ENCODE assay signal across 26 mouse cellular contexts in the genomic region with DNA sequence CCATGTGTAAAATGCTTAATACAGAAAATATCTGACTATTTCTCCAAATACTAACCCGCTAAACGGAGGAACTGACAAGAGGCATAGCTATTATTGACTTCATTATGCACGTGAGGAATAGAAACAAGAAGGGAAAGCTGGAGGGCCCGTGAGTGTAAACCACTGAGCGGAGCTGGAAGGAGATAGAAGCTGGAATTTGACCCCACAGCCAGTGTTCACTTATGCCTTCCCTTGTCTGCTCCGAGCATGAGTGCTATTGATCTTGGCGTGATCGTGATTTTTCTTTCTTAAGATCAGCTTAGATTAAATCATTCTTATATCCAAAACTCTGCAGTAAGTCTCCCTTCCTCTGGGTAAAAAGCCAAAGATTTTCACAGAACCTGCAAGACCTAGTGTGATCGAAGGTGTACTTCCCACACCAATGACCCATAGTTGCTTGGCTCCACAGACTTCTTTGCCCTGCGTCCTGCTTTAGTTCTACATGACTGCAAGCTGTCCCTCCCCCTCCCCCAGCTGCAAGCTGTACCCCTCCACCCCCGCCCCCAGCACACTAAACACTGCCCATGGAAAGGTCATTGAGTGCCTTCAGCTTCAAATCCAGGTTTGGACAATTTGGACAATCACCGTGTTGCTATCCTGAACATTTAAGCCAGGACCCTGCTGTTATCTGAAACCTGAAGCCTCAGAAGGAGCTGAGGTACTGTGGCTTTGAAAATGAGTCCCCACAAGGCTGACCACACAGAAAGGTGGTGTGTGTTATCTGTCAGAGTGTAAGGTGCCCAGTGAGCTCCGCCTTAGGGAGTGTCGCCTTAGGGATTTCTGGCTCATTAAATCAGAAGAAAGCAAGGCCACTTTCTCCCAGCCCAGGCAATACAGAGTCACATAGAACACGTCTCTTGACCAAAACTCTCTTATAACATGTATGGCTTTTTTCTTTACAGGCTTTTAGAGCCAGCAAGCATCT. TPM values are rescaled to one million over a fixed set of nuclear protein-coding genes. Genes with fewer than 3 reads are reported as not detected.
DNase-seq lines count a peak whose midpoint lies in the region; ATAC-seq and TF ChIP-seq lines count a peak whose summit lies in the region.
"Had no signal": no experiment of that assay in that cellular context is flagged by ENCODE, and none has a peak within 500 bp of the region (broad histone marks: within the 10 kb centered on the region; RNA-seq: fewer than 3 reads in every experiment).

No protein-coding gene starts in this region.

- no peak for TF ChIP-seq CTCF in E14TG2a.4 (conservative IDR thresholded peaks at IDR 0.05; ENCODE audit: low read length)

- H3K9ac ChIP-seq in intestine, embryonic 15.5 days: no peak overlapping the region
- no peak overlapping the region for H3K9ac ChIP-seq in stomach, embryonic 14.5 days (replicated peaks; ENCODE audit: low read depth, low read length)
- H3K9ac ChIP-seq: embryonic facial prominence, embryonic 12.5 days; heart, embryonic 15.5 days; midbrain, embryonic 12.5 days; neural tube, embryonic 12.5 days had no signal

- peaks cover 65% of the 10 kb centered on the region for H3K4me1 ChIP-seq in E14TG2a.4 (replicated peaks; ENCODE audit: low read depth, low read length)
- H3K4me1 ChIP-seq in intestine, embryonic 15.5 days (replicated peaks): no peaks in the 10 kb centered on the region
- no peaks in the 10 kb centered on the region for H3K4me1 ChIP-seq in stomach, embryonic 14.5 days (ENCODE audit: control insufficient read depth, insufficient read depth, low read length)
- H3K4me1 ChIP-seq: heart, embryonic 15.5 days; neural tube, embryonic 12.5 days had no signal

- no peak overlapping the region for H3K27ac ChIP-seq in intestine, embryonic 15.5 days
- H3K27ac ChIP-seq in stomach, embryonic 14.5 days (ENCODE audit: low read length): no peak overlapping the region
- H3K27ac ChIP-seq: embryonic facial prominence, embryonic 12.5 days; heart, embryonic 15.5 days; hindbrain, postnatal 0 days; midbrain, embryonic 12.5 days; neural tube, embryonic 12.5 days had no signal

- no peaks in the 10 kb centered on the region for H3K27me3 ChIP-seq in E14TG2a.4 (ENCODE audit: insufficient read depth, low read length)
- no peaks in the 10 kb centered on the region for H3K27me3 ChIP-seq in intestine, embryonic 15.5 days (replicated peaks)
- no peaks in the 10 kb centered on the region for H3K27me3 ChIP-seq in stomach, embryonic 14.5 days (ENCODE audit: control insufficient read depth, insufficient read depth, low read length)
- H3K27me3 ChIP-seq: embryonic facial prominence, embryonic 12.5 days; heart, embryonic 15.5 days; neural tube, embryonic 12.5 days; Patski had no signal

- no peaks in the 10 kb centered on the region for H3K9me3 ChIP-seq in E14TG2a.4 (ENCODE audit: low read length)
- no peaks in the 10 kb centered on the region for H3K9me3 ChIP-seq in intestine, embryonic 15.5 days
- H3K9me3 ChIP-seq in stomach, embryonic 14.5 days (ENCODE audit: control insufficient read depth, low read depth, low read length): no peaks in the 10 kb centered on the region
- H3K9me3 ChIP-seq: embryonic facial prominence, embryonic 12.5 days; heart, embryonic 15.5 days; midbrain, embryonic 12.5 days; neural tube, embryonic 12.5 days had no signal

- ATAC-seq in intestine, embryonic 15.5 days: peak; percentile 80
- ATAC-seq in stomach, embryonic 14.5 days (ENCODE audit: insufficient number of reproducible peaks, insufficient read depth, low FRiP score, low read depth): peak; percentile 63; the same call in 1 of the 2 replicates
- ATAC-seq in inflammation-experienced regulatory T-cells, adult 6 months: no peak
- ATAC-seq: activated CD4-positive, CD25-positive, alpha-beta regulatory T cell, adult 4 months; forebrain, embryonic 14.5 days; hindbrain, postnatal 0 days; lung, postnatal 0 days; Patski had no signal

- WGBS in intestine, embryonic 15.5 days: 42% methylated on average over 15 of the region's 15 CpGs
- WGBS in stomach, embryonic 14.5 days: 36% methylated on average over 15 of the region's 15 CpGs

- peak; percentile 25 for DNase-seq in embryo, embryonic 10 days (ENCODE audit: low spot score)
- no peak for DNase-seq in thymus, adult 18-20 months
- DNase-seq in adrenal gland, adult 8-10 months: no peak
- DNase-seq: adrenal gland, postnatal 25 days; cerebellum, adult 11 months; cerebellum, postnatal 14 days; gastrocnemius, postnatal 14 days; kidney, postnatal 10 days; thymus, adult 2 months had no signal

- no peaks in the 10 kb centered on the region for H3K36me3 ChIP-seq in E14TG2a.4 (ENCODE audit: insufficient read depth, low read length)
- H3K36me3 ChIP-seq in intestine, embryonic 15.5 days: no peaks in the 10 kb centered on the region
- H3K36me3 ChIP-seq in stomach, embryonic 14.5 days (ENCODE audit: control insufficient read depth, insufficient read depth, low read length): no peaks in the 10 kb centered on the region
- H3K36me3 ChIP-seq: embryonic facial prominence, embryonic 12.5 days; heart, embryonic 15.5 days; midbrain, embryonic 12.5 days; neural tube, embryonic 12.5 days had no signal

- H3K4me3 ChIP-seq in E14TG2a.4 (replicated peaks; ENCODE audit: low read length): peak overlapping the region; percentile 30; the same call in 1 of the 2 replicates
- no peak overlapping the region for H3K4me3 ChIP-seq in intestine, embryonic 15.5 days (replicated peaks)
- no peak overlapping the region for H3K4me3 ChIP-seq in stomach, embryonic 14.5 days (ENCODE audit: low read depth, low read length)
- H3K4me3 ChIP-seq: embryonic facial prominence, embryonic 12.5 days; heart, embryonic 15.5 days; midbrain, embryonic 12.5 days; neural tube, embryonic 12.5 days had no signal

- peak overlapping the region; percentile 9; the same call in 1 of the 2 replicates for H3K4me2 ChIP-seq in intestine, embryonic 15.5 days (replicated peaks)
- 0 out of 2 replicates have a peak overlapping the region, but pooled peaks have one; percentile 0 for H3K4me2 ChIP-seq in stomach, embryonic 14.5 days (replicated peaks; ENCODE audit: low read depth, low read length)
- H3K4me2 ChIP-seq: embryonic facial prominence, embryonic 12.5 days; heart, embryonic 15.5 days; midbrain, embryonic 12.5 days; neural tube, embryonic 12.5 days had no signal

RNA-seq across cellular contexts. Expression of gene Hhip, which starts 26.2 kb away (rescaled TPM):
- polyA plus RNA-seq in intestine, embryonic 15.5 days (2015; fragmentation: Nextera tagmentation; extraction: Ambion mirVana): 14.6 and 15.8 TPM in 2 replicates
- 24.6 and 26.7 TPM in 2 replicates for polyA plus RNA-seq in stomach, embryonic 14.5 days (2014; fragmentation: Nextera tagmentation; extraction: Ambion mirVana)
- polyA plus RNA-seq in inflammation-experienced regulatory T-cells, adult 6 months (2017; shearing (Covaris generic)): under 1 TPM in 1 of 3 experiments, not detected in 2; 0.27 TPM
- total RNA-seq in adrenal gland, adult 8-10 months (2022): 1 to 10 TPM; 6.8 to 9.0 (median 7.5) TPM
- total RNA-seq: heart, adult 8-10 months; hematopoietic stem cell, adult 5-6 weeks; megakaryocyte progenitor cell, adult 5-6 weeks; monocyte, adult 5-6 weeks had no signal

Comparison
In these comparisons a context has a peak if more than half of its experiments do, and no peak if none do; other contexts are left out.
1. RNA of gene Hhip, which starts 26.2 kb away (polyA plus RNA-seq): 24.6 to 26.7 TPM in stomach, embryonic 14.5 days and 14.6 to 15.8 TPM in intestine, embryonic 15.5 days; 0.27 TPM in inflammation-experienced regulatory T-cells, adult 6 months; every median in the first group is over 10 times any median in the second.